Mouse (Mus musculus): ENCODE results near the gene Mad2l1bp. TPM values are rescaled to one million over a fixed set of nuclear protein-coding genes. Genes with fewer than 3 reads are reported as not detected.

Mad2l1bp gene
- polyA plus RNA-seq, 1 experiment from 2014 or later = 35.3 TPM

- Histone ChIP-seq H3K9ac (replicated peaks; ENCODE audit: low read depth, low read length) (no peak overlapping the region), H3K4me3 (ENCODE audit: low read depth, low read length) (no peak overlapping the region), H3K4me2 (replicated peaks; ENCODE audit: low read depth, low read length) (no peak overlapping the region), H3K27ac (ENCODE audit: low read length) (no peak overlapping the region), H3K27me3 (ENCODE audit: control insufficient read depth, insufficient read depth, low read length) (no peaks in the 10 kb centered on the region), H3K4me1 (ENCODE audit: control insufficient read depth, insufficient read depth, low read length) (0 out of 2 replicates have a peak, but pooled peaks cover under 1% of the 10 kb centered on the region), H3K36me3 (ENCODE audit: control insufficient read depth, insufficient read depth, low read length) (peaks cover 87% of the 10 kb centered on the region), H3K9me3 (ENCODE audit: control insufficient read depth, low read depth, low read length) (no peaks in the 10 kb centered on the region)
- 53% methylated on average over 5 of the region's 5 CpGs for WGBS
- no peak for ATAC-seq (ENCODE audit: insufficient number of reproducible peaks, insufficient read depth, low FRiP score, low read depth)
These were observed 15.0 kb upstream of the Mad2l1bp start for GRCm38 (mm10) chr17:46168318-46168717.

- 77% methylated on average over 11 of the region's 11 CpGs for WGBS
- H3K4me3 ChIP-seq (ENCODE audit: low read depth, low read length) = no peak overlapping the region
- H3K9me3 ChIP-seq (ENCODE audit: control insufficient read depth, low read depth, low read length) = no peaks in the 10 kb centered on the region
- H3K27me3 ChIP-seq (ENCODE audit: control insufficient read depth, insufficient read depth, low read length) = no peaks in the 10 kb centered on the region
- no peak for ATAC-seq (ENCODE audit: insufficient number of reproducible peaks, insufficient read depth, low FRiP score, low read depth)
- H3K4me1 ChIP-seq (ENCODE audit: control insufficient read depth, insufficient read depth, low read length) = peaks cover 13% of the 10 kb centered on the region
- no peak overlapping the region for H3K4me2 ChIP-seq (replicated peaks; ENCODE audit: low read depth, low read length)
- peaks cover 73% of the 10 kb centered on the region for H3K36me3 ChIP-seq (ENCODE audit: control insufficient read depth, insufficient read depth, low read length)
- no peak overlapping the region for H3K9ac ChIP-seq (replicated peaks; ENCODE audit: low read depth, low read length)
- H3K27ac ChIP-seq (ENCODE audit: low read length) = no peak overlapping the region
These were observed 13.7 kb upstream of the Mad2l1bp start for GRCm38 (mm10) chr17:46167014-46167413.

- peaks cover 17% of the 10 kb centered on the region for H3K4me1 ChIP-seq (ENCODE audit: control insufficient read depth, insufficient read depth, low read length)
- WGBS = 81% methylated on average over 5 of the region's 5 CpGs
- H3K27ac ChIP-seq (ENCODE audit: low read length) = no peak overlapping the region
- no peak overlapping the region for H3K4me3 ChIP-seq (ENCODE audit: low read depth, low read length)
- no peak overlapping the region for H3K4me2 ChIP-seq (replicated peaks; ENCODE audit: low read depth, low read length)
- no peaks in the 10 kb centered on the region for H3K9me3 ChIP-seq (ENCODE audit: control insufficient read depth, low read depth, low read length)
- no peak for ATAC-seq (ENCODE audit: insufficient number of reproducible peaks, insufficient read depth, low FRiP score, low read depth)
- H3K27me3 ChIP-seq (ENCODE audit: control insufficient read depth, insufficient read depth, low read length) = no peaks in the 10 kb centered on the region
- H3K36me3 ChIP-seq (ENCODE audit: control insufficient read depth, insufficient read depth, low read length) = peaks cover 69% of the 10 kb centered on the region
- no peak overlapping the region for H3K9ac ChIP-seq (replicated peaks; ENCODE audit: low read depth, low read length)
These were observed 12.9 kb upstream of the Mad2l1bp start for GRCm38 (mm10) chr17:46166270-46166669.

- Histone ChIP-seq H3K9ac (replicated peaks; ENCODE audit: low read depth, low read length) (no peak overlapping the region), H3K9me3 (ENCODE audit: control insufficient read depth, low read depth, low read length) (no peaks in the 10 kb centered on the region), H3K4me1 (ENCODE audit: control insufficient read depth, insufficient read depth, low read length) (peaks cover 17% of the 10 kb centered on the region), H3K4me2 (replicated peaks; ENCODE audit: low read depth, low read length) (no peak overlapping the region), H3K36me3 (ENCODE audit: control insufficient read depth, insufficient read depth, low read length) (peaks cover 64% of the 10 kb centered on the region), H3K27me3 (ENCODE audit: control insufficient read depth, insufficient read depth, low read length) (no peaks in the 10 kb centered on the region), H3K27ac (ENCODE audit: low read length) (no peak overlapping the region), H3K4me3 (ENCODE audit: low read depth, low read length) (no peak overlapping the region)
- 80% methylated on average over 12 of the region's 12 CpGs for WGBS
- ATAC-seq (ENCODE audit: insufficient number of reproducible peaks, insufficient read depth, low FRiP score, low read depth) = no peak
These were observed 12.1 kb upstream of the Mad2l1bp start for GRCm38 (mm10) chr17:46165460-46165859.

DNA sequence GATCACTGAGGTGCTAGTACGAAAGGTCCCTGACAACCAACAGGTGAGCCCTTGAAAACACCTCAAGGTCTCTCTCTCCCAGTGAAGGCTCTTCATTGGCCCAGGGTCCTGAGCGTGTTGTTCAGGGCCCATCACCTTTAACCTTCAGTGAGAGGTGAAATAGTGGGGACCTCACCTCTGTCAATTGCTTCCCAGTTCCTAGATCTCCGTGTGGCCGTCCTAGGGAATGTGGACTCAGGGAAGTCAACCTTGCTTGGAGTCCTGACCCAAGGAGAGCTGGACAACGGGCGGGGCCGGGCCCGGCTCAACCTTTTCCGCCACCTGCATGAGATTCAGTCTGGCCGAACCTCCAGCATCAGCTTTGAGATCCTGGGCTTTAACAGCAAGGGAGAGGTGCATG lies 11.4 kb upstream of the Mad2l1bp start:
- Histone ChIP-seq H3K27me3 (ENCODE audit: control insufficient read depth, insufficient read depth, low read length) (no peaks in the 10 kb centered on the region), H3K4me1 (ENCODE audit: control insufficient read depth, insufficient read depth, low read length) (peaks cover 17% of the 10 kb centered on the region), H3K27ac (ENCODE audit: low read length) (no peak overlapping the region), H3K4me2 (replicated peaks; ENCODE audit: low read depth, low read length) (no peak overlapping the region), H3K9me3 (ENCODE audit: control insufficient read depth, low read depth, low read length) (no peaks in the 10 kb centered on the region), H3K4me3 (ENCODE audit: low read depth, low read length) (no peak overlapping the region), H3K36me3 (ENCODE audit: control insufficient read depth, insufficient read depth, low read length) (peaks cover 58% of the 10 kb centered on the region), H3K9ac (replicated peaks; ENCODE audit: low read depth, low read length) (no peak overlapping the region)
- 89% methylated on average over 10 of the region's 10 CpGs for WGBS
- ATAC-seq (ENCODE audit: insufficient number of reproducible peaks, insufficient read depth, low FRiP score, low read depth) = no peak

- H3K27ac ChIP-seq (ENCODE audit: low read length) = no peak overlapping the region
- 96% methylated on average over 8 of the region's 8 CpGs for WGBS
- no peaks in the 10 kb centered on the region for H3K27me3 ChIP-seq (ENCODE audit: control insufficient read depth, insufficient read depth, low read length)
- H3K9ac ChIP-seq (replicated peaks; ENCODE audit: low read depth, low read length) = no peak overlapping the region
- no peak overlapping the region for H3K4me3 ChIP-seq (ENCODE audit: low read depth, low read length)
- peaks cover 53% of the 10 kb centered on the region for H3K36me3 ChIP-seq (ENCODE audit: control insufficient read depth, insufficient read depth, low read length)
- no peak for ATAC-seq (ENCODE audit: insufficient number of reproducible peaks, insufficient read depth, low FRiP score, low read depth)
- no peaks in the 10 kb centered on the region for H3K9me3 ChIP-seq (ENCODE audit: control insufficient read depth, low read depth, low read length)
- H3K4me2 ChIP-seq (replicated peaks; ENCODE audit: low read depth, low read length) = no peak overlapping the region
- H3K4me1 ChIP-seq (ENCODE audit: control insufficient read depth, insufficient read depth, low read length) = peaks cover 21% of the 10 kb centered on the region
These were observed 10.9 kb upstream of the Mad2l1bp start for GRCm38 (mm10) chr17:46164301-46164700.

DNA sequence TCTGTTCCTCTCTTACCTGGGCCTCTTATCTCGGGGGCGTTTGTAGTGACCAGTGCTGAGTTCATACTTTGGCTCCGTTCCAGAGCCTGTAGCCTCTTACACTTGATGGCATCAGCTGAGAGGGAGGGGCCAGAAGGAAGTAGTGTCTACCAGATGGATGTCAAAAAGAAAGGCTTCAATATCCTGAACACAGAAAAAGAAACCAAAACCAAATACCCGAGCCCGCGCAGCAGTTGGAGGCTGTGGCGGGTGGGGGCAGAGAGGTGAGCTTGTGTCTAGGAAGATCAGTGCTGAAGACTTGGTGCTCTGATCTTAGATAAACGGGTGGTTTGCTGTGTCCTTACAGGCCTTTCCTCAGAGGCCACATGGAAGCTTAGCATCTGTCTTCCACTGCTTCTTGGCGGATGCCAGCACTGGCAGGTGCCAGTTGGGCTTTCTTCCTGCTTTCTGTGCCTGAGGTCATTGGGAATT lies 9.6 kb upstream of the Mad2l1bp start:
- Histone ChIP-seq H3K9ac (replicated peaks; ENCODE audit: low read depth, low read length) (no peak overlapping the region), H3K27me3 (ENCODE audit: control insufficient read depth, insufficient read depth, low read length) (no peaks in the 10 kb centered on the region), H3K27ac (ENCODE audit: low read length) (no peak overlapping the region), H3K9me3 (ENCODE audit: control insufficient read depth, low read depth, low read length) (no peaks in the 10 kb centered on the region), H3K36me3 (ENCODE audit: control insufficient read depth, insufficient read depth, low read length) (peaks cover 41% of the 10 kb centered on the region), H3K4me2 (replicated peaks; ENCODE audit: low read depth, low read length) (peak overlapping the region; percentile 18; the same call in 1 of the 2 replicates), H3K4me1 (ENCODE audit: control insufficient read depth, insufficient read depth, low read length) (peaks cover 21% of the 10 kb centered on the region), H3K4me3 (ENCODE audit: low read depth, low read length) (no peak overlapping the region)
- ATAC-seq (ENCODE audit: insufficient number of reproducible peaks, insufficient read depth, low FRiP score, low read depth) = no peak
- 67% methylated on average over 9 of the region's 9 CpGs for WGBS

GRCm38 (mm10) chr17:46162551-46162950 lies 9.2 kb upstream of the Mad2l1bp start:
- Histone ChIP-seq H3K9ac (replicated peaks; ENCODE audit: low read depth, low read length) (no peak overlapping the region), H3K36me3 (ENCODE audit: control insufficient read depth, insufficient read depth, low read length) (peaks cover 37% of the 10 kb centered on the region), H3K4me2 (replicated peaks; ENCODE audit: low read depth, low read length) (peak overlapping the region; percentile 51; the same call in 1 of the 2 replicates), H3K4me1 (ENCODE audit: control insufficient read depth, insufficient read depth, low read length) (peaks cover 21% of the 10 kb centered on the region), H3K27me3 (ENCODE audit: control insufficient read depth, insufficient read depth, low read length) (no peaks in the 10 kb centered on the region), H3K27ac (ENCODE audit: low read length) (no peak overlapping the region), H3K4me3 (ENCODE audit: low read depth, low read length) (no peak overlapping the region), H3K9me3 (ENCODE audit: control insufficient read depth, low read depth, low read length) (no peaks in the 10 kb centered on the region)
- ATAC-seq (ENCODE audit: insufficient number of reproducible peaks, insufficient read depth, low FRiP score, low read depth) = no peak
- WGBS = 85% methylated on average over 7 of the region's 7 CpGs

GRCm38 (mm10) chr17:46161710-46162109 lies 8.4 kb upstream of the Mad2l1bp start:
- Histone ChIP-seq H3K9ac (replicated peaks; ENCODE audit: low read depth, low read length) (peak overlapping the region; percentile 71), H3K9me3 (ENCODE audit: control insufficient read depth, low read depth, low read length) (no peaks in the 10 kb centered on the region), H3K36me3 (ENCODE audit: control insufficient read depth, insufficient read depth, low read length) (peaks cover 28% of the 10 kb centered on the region), H3K4me3 (ENCODE audit: low read depth, low read length) (peak overlapping the region; percentile 64), H3K27ac (ENCODE audit: low read length) (peak overlapping the region; percentile 80; the same call in 1 of the 2 replicates), H3K27me3 (ENCODE audit: control insufficient read depth, insufficient read depth, low read length) (no peaks in the 10 kb centered on the region), H3K4me2 (replicated peaks; ENCODE audit: low read depth, low read length) (peak overlapping the region; percentile 51), H3K4me1 (ENCODE audit: control insufficient read depth, insufficient read depth, low read length) (peaks cover 21% of the 10 kb centered on the region)
- no peak for ATAC-seq (ENCODE audit: insufficient number of reproducible peaks, insufficient read depth, low FRiP score, low read depth)
- 36% methylated on average over 9 of the region's 9 CpGs for WGBS
